Mouse (Mus musculus): ENCODE measurements around the gene BC030867. TPM values are rescaled to one million over a fixed set of nuclear protein-coding genes. Genes with fewer than 3 reads are reported as not detected.

Gene BC030867
- polyA plus RNA-seq, 1 experiment from 2014 or later, result 6.3 TPM

GRCm38 (mm10) chr11:102289511-102290100 is 40.9 kb downstream of the BC030867 start:
- H3K4me3 ChIP-seq (replicated peaks; ENCODE audit: low read depth, low read length), result no peak overlapping the region
- 53% methylated on average over 6 of the region's 6 CpGs for WGBS
- no peaks in the 10 kb centered on the region for H3K27me3 ChIP-seq (ENCODE audit: insufficient read depth, low read length)
- H3K4me1 ChIP-seq (replicated peaks; ENCODE audit: insufficient read depth, low read length), result peaks cover 8% of the 10 kb centered on the region
- DNase-seq (ENCODE audit: low spot score), result no peak
- H3K27ac ChIP-seq, result 0 out of 2 replicates have a peak overlapping the region, but pooled peaks have one; percentile 5
- no peaks in the 10 kb centered on the region for H3K9me3 ChIP-seq (replicated peaks; ENCODE audit: low read length)
- no peak for ATAC-seq (replicated peaks; ENCODE audit: low FRiP score, low read depth)
- H3K9ac ChIP-seq (ENCODE audit: low read depth, low read length), result no peak overlapping the region
- no peak for TF ChIP-seq CTCF (IDR thresholded peaks at IDR 0.05; ENCODE audit: low read depth)
- H3K4me2 ChIP-seq (ENCODE audit: low read length), result no peak overlapping the region
- H3K36me3 ChIP-seq (ENCODE audit: insufficient read depth, low read length), result peaks cover 42% of the 10 kb centered on the region

DNA sequence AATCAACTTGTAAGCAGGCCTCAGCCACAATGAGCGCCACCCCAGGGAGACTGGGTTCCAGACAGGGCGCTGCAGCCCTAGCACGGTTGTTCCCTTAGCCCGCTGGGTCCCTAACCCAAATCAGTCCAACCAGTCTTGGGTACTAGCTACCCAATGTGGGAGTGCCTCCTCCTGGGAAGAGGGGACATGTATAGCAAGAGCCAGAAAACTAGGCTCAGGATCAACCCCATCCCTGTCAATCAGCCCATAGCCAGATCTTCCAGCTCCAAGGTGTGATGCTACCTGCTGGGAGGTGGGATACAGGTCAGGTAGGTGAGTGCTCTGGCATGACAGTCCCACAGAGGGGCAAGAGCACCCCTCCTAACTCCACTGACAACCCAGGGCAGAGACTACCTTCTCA is 41.5 kb downstream of the BC030867 start:
- Histone ChIP-seq H3K9me3 (replicated peaks; ENCODE audit: low read length) (no peaks in the 10 kb centered on the region), H3K4me2 (ENCODE audit: low read length) (no peak overlapping the region), H3K4me1 (replicated peaks; ENCODE audit: insufficient read depth, low read length) (peaks cover 14% of the 10 kb centered on the region), H3K4me3 (replicated peaks; ENCODE audit: low read depth, low read length) (no peak overlapping the region), H3K36me3 (ENCODE audit: insufficient read depth, low read length) (peaks cover 42% of the 10 kb centered on the region), H3K27me3 (ENCODE audit: insufficient read depth, low read length) (no peaks in the 10 kb centered on the region), H3K27ac (no peak overlapping the region), H3K9ac (ENCODE audit: low read depth, low read length) (no peak overlapping the region)
- no peak for TF ChIP-seq CTCF (IDR thresholded peaks at IDR 0.05; ENCODE audit: low read depth)
- ATAC-seq (replicated peaks; ENCODE audit: low FRiP score, low read depth) (no peak), DNase-seq (ENCODE audit: low spot score) (no peak)
- WGBS, result 84% methylated on average over 4 of the region's 4 CpGs

- H3K4me3 ChIP-seq (replicated peaks; ENCODE audit: low read depth, low read length), result no peak overlapping the region
- H3K4me2 ChIP-seq (ENCODE audit: low read length), result no peak overlapping the region
- no peak overlapping the region for H3K9ac ChIP-seq (ENCODE audit: low read depth, low read length)
- DNase-seq (ENCODE audit: low spot score) (no peak), ATAC-seq (replicated peaks; ENCODE audit: low FRiP score, low read depth) (no peak)
- TF ChIP-seq CTCF (IDR thresholded peaks at IDR 0.05; ENCODE audit: low read depth), result no peak
- 77% methylated on average over 11 of the region's 11 CpGs for WGBS
- H3K9me3 ChIP-seq (replicated peaks; ENCODE audit: low read length), result no peaks in the 10 kb centered on the region
- peaks cover 42% of the 10 kb centered on the region for H3K36me3 ChIP-seq (ENCODE audit: insufficient read depth, low read length)
- H3K27me3 ChIP-seq (ENCODE audit: insufficient read depth, low read length), result no peaks in the 10 kb centered on the region
- no peak overlapping the region for H3K27ac ChIP-seq
- peaks cover 13% of the 10 kb centered on the region for H3K4me1 ChIP-seq (replicated peaks; ENCODE audit: insufficient read depth, low read length)
Measured at GRCm38 (mm10) chr11:102291051-102291535, 42.4 kb downstream of the BC030867 start.

- peaks cover 11% of the 10 kb centered on the region; the same call in 1 of the 2 replicates for H3K4me1 ChIP-seq (replicated peaks; ENCODE audit: insufficient read depth, low read length)
- H3K27ac ChIP-seq, result no peak overlapping the region
- 92% methylated on average over 13 of the region's 13 CpGs for WGBS
- no peaks in the 10 kb centered on the region for H3K9me3 ChIP-seq (replicated peaks; ENCODE audit: low read length)
- H3K4me3 ChIP-seq (replicated peaks; ENCODE audit: low read depth, low read length), result no peak overlapping the region
- DNase-seq (ENCODE audit: low spot score) (no peak), ATAC-seq (replicated peaks; ENCODE audit: low FRiP score, low read depth) (no peak)
- H3K9ac ChIP-seq (ENCODE audit: low read depth, low read length), result no peak overlapping the region
- H3K27me3 ChIP-seq (ENCODE audit: insufficient read depth, low read length), result no peaks in the 10 kb centered on the region
- TF ChIP-seq CTCF (IDR thresholded peaks at IDR 0.05; ENCODE audit: low read depth), result no peak
- H3K36me3 ChIP-seq (ENCODE audit: insufficient read depth, low read length), result peaks cover 34% of the 10 kb centered on the region
- no peak overlapping the region for H3K4me2 ChIP-seq (ENCODE audit: low read length)
Measured at GRCm38 (mm10) chr11:102293971-102294370, 45.3 kb downstream of the BC030867 start.

DNA sequence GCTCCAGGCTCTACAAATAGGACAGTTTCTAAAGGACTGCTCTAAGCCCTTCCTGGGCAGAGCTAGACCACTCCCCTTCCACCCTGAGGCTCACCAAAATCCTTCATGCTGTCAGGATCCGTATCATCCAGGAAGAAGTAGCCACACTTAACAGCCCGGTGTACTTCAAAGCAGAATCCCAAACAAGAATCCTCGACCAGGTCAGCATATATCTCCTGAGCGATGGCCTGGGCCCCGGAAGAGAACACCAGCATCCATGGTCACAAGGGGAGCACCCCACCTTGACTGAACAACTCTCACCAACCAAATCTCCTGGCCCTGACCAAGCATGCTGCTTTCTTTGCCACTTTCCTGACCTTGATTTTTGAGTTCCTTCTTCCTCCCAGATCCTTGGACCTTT is 45.7 kb downstream of the BC030867 start:
- Histone ChIP-seq H3K4me3 (replicated peaks; ENCODE audit: low read depth, low read length) (no peak overlapping the region), H3K9me3 (replicated peaks; ENCODE audit: low read length) (no peaks in the 10 kb centered on the region), H3K27me3 (ENCODE audit: insufficient read depth, low read length) (no peaks in the 10 kb centered on the region), H3K4me2 (ENCODE audit: low read length) (no peak overlapping the region), H3K36me3 (ENCODE audit: insufficient read depth, low read length) (peaks cover 34% of the 10 kb centered on the region), H3K27ac (no peak overlapping the region), H3K9ac (ENCODE audit: low read depth, low read length) (0 out of 2 replicates have a peak overlapping the region, but pooled peaks have one; percentile 31), H3K4me1 (replicated peaks; ENCODE audit: insufficient read depth, low read length) (peaks cover 11% of the 10 kb centered on the region; the same call in 1 of the 2 replicates)
- TF ChIP-seq CTCF (IDR thresholded peaks at IDR 0.05; ENCODE audit: low read depth), result no peak
- WGBS, result 67% methylated on average over 5 of the region's 5 CpGs
- ATAC-seq (replicated peaks; ENCODE audit: low FRiP score, low read depth) (no peak), DNase-seq (ENCODE audit: low spot score) (no peak)

GRCm38 (mm10) chr11:102294887-102295597 is 46.4 kb downstream of the BC030867 start:
- no peaks in the 10 kb centered on the region for H3K27me3 ChIP-seq (ENCODE audit: insufficient read depth, low read length)
- H3K4me3 ChIP-seq (replicated peaks; ENCODE audit: low read depth, low read length), result peak overlapping the region; percentile 83
- TF ChIP-seq CTCF (IDR thresholded peaks at IDR 0.05; ENCODE audit: low read depth), result peak; percentile 32; the same call in 1 of the 2 replicates
- ATAC-seq (replicated peaks; ENCODE audit: low FRiP score, low read depth), result no peak
- H3K9me3 ChIP-seq (replicated peaks; ENCODE audit: low read length), result no peaks in the 10 kb centered on the region
- 62% methylated on average over 12 of the region's 12 CpGs for WGBS
- peak; percentile 58 for DNase-seq (ENCODE audit: low spot score)
- peak overlapping the region; percentile 96 for H3K27ac ChIP-seq
- peaks cover 34% of the 10 kb centered on the region for H3K36me3 ChIP-seq (ENCODE audit: insufficient read depth, low read length)
- peaks cover 11% of the 10 kb centered on the region; the same call in 1 of the 2 replicates for H3K4me1 ChIP-seq (replicated peaks; ENCODE audit: insufficient read depth, low read length)
- H3K4me2 ChIP-seq (ENCODE audit: low read length), result peak overlapping the region; percentile 62
- peak overlapping the region; percentile 88 for H3K9ac ChIP-seq (ENCODE audit: low read depth, low read length)
